Mouse (Mus musculus) megakaryocyte, embryonic 14.5 days (primary cell): ENCODE data around the gene Arhgef10l. TPM values are rescaled to one million over a fixed set of nuclear protein-coding genes. Genes with fewer than 3 reads are reported as not detected.

Experiments
- H3K27me3 ChIP-seq: replicated peaks from 2 replicates; pipeline ENCODE3; 2012; ENCODE audit warnings: inconsistent platforms
- H3K36me3 ChIP-seq: replicated peaks from 2 replicates; pipeline ENCODE3; 2012; ENCODE audit warnings: low read length, inconsistent platforms, mixed read lengths
- H3K4me1 ChIP-seq: 2 replicates; pipeline ENCODE4 v1.6.1; 2012; ENCODE audit warnings: inconsistent platforms
- H3K4me3 ChIP-seq: replicated peaks from 2 replicates; pipeline ENCODE3; 2012; ENCODE audit warnings: moderate library complexity, mild to moderate bottlenecking, inconsistent platforms
- H3K9me3 ChIP-seq: 2 replicates; pipeline ENCODE4 v1.6.1; 2012; ENCODE audit warnings: inconsistent platforms
- FLI1 ChIP-seq: IDR thresholded peaks from 2 replicates; pipeline ENCODE4 v1.6.1; 2012; ENCODE audit warnings: low read length, inconsistent platforms, mixed read lengths
- GATA1 ChIP-seq: IDR thresholded peaks from 3 replicates; pipeline ENCODE4 v1.6.1; 2012; ENCODE audit warnings: mixed read lengths, low read length, inconsistent platforms, borderline replicate concordance
- polyA plus RNA-seq: library from polyadenylated mRNA; stranded (reverse); fragments of >175 nt; gene quantifications from 2 replicates; pipeline ENCODE4 v1.2.3, GENCODE M21; 2012; ENCODE audit warnings: low replicate concordance; ENCODE audit not compliant: insufficient read depth

Arhgef10l gene
- polyA plus RNA-seq, 1 experiment, result 7.1 TPM

DNA sequence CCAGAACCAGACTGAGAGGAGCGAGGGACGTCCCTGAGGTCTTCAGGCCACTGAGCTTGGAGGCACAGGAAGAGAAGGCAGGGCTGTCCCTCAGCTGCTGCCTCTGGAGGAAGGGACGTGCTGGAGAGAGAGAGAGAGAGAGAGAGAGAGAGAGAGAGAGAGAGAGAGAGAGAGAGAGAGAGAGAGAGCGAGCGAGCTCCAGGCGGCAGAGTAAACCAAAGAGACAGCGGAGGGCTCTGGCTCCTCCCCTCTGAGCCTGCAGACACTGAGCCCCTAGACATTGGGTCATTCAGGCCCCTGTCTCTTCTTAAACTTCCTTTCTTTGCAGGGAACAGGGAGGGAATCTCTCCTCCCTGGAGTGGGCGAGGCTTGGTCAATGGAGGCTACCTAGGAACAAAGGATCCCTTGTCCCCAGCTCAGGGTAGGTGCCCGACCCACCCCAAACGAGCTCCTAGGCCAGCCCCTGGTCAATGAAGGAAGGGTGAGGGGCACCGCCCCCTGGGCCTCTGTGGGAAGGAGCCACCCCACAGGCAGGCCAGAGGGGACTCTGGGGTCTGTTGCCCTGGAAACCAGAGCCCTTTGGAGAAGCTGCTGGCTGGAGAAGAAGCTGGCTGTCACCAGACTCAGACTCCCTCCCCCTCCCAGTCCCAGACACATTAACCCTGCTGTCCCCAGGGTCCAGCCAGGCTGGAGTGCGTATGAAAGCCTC, 41.2 kb downstream of the Arhgef10l start:
- Histone ChIP-seq H3K9me3 (no peaks in the 10 kb centered on the region), H3K36me3 (no peaks in the 10 kb centered on the region), H3K4me1 (peaks cover 74% of the 10 kb centered on the region), H3K4me3 (peak overlapping the region; percentile 50), H3K27me3 (peaks cover 13% of the 10 kb centered on the region)
- no peak for TF ChIP-seq GATA1

DNA sequence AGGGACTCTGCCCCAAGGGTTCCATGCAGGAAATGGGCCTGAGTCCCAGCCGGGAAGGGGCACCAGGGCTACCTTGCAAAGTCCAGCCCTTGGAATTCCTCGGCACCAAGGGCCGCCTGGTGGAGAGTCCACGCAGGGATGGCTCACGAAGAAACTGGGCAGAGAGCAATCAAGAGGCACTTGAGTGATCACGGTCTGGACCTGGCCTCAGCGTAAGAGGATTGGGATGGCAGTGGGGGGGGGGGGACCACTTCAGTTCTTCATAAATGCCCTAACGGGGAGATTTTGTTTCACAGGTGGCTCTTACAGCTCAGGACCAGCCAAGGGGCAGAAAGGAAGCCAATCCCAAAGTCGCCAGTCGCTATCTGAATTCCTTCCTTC, 41.7 kb downstream of the Arhgef10l start:
- Histone ChIP-seq H3K36me3 (no peaks in the 10 kb centered on the region), H3K9me3 (no peaks in the 10 kb centered on the region), H3K4me1 (peaks cover 69% of the 10 kb centered on the region), H3K27me3 (peaks cover 12% of the 10 kb centered on the region), H3K4me3 (peak overlapping the region; percentile 50)
- no peak for TF ChIP-seq FLI1
- no peak for TF ChIP-seq GATA1

DNA sequence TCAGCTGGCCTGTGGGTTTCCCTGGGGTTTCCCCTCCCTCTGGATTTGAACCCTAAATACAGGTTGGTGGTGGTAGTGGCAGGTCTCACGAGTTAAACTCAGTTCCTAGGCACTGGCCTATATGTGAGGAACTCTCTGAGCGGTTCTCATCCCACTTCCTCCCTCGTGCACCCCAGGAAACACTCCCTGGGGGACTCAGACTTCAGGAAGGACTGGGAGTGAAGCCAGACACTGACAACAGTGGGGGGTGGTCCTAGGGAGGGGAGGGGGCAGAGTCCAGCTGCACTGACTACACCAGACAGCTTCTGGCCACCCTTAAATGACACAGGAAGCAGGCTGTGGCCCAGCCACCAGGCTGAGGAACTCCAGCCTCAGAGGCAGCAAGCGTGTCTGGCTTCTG, 43.0 kb downstream of the Arhgef10l start:
- H3K4me3 ChIP-seq, result no peak overlapping the region
- no peaks in the 10 kb centered on the region for H3K9me3 ChIP-seq
- H3K27me3 ChIP-seq, result peaks cover 12% of the 10 kb centered on the region
- peaks cover 66% of the 10 kb centered on the region for H3K4me1 ChIP-seq
- H3K36me3 ChIP-seq, result no peaks in the 10 kb centered on the region
- TF ChIP-seq GATA1, result no peak
- no peak for TF ChIP-seq FLI1

DNA sequence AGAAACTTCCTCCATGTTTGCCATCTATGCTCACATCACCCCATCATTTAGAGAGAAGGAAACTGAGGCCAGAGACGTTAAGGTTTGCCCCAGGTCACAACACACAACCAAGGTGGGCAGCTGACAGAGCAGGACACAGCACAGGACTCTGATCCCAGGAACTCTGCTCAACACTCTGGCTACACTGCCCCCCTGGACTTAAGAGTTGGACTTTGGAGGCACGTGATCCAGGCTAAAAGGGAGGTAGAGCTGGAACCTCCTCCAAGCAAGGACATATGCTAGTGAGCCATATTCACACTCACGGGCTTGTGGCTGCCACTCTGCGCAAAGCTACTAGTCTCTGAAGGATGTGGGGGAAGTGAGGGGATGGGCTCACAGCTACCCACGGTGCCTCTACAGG, 45.3 kb downstream of the Arhgef10l start:
- H3K27me3 ChIP-seq, result peaks cover 6% of the 10 kb centered on the region
- no peaks in the 10 kb centered on the region for H3K36me3 ChIP-seq
- TF ChIP-seq FLI1 (no peak), GATA1 (no peak)
- H3K4me3 ChIP-seq, result no peak overlapping the region
- peaks cover 74% of the 10 kb centered on the region for H3K4me1 ChIP-seq
- no peaks in the 10 kb centered on the region for H3K9me3 ChIP-seq

DNA sequence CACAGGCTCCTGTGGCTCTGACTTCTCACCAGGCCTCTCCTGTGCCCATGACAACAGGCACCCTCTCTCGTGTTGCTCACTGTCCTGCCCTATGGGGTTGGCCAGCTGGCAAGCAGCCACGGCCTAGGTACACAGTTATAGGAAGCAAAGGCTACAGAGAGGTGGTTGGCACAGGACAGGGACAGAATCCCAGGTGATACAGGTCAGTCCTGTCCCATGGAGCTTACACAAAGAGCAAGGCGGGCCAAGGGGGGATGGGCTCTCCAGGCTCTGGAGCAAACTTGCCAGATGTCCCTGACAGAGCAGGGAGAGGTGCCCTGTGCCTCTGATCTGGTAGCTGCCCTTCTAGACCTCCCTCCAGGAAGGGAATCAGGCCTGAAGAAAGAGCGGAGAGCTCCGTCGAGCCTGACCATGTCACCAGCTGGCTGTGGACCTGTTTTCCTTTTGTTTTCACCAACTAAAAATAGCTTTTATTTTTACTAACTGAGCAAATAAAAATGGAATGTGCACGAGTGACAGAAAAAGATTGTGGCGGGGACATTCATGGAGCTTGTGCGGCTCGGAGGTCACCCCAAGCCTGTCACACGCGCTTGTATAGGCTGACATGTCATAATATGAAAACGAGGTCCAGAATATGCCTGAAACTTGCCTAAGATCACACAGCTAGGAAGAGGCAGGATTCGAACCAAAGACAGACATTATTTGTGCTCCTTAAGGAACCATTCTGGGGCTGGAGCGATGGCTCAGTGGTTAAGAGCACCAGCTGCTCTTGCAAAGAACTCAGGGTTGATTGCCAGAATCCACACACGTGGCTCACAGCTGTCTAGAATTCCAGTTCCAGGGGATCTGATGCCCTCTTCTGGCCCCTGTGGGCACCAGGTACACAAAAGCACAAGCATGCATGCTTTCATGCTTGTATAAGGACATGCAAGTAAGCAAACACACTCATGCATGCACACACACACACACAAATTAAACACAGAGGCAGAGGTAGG, 48.1 kb downstream of the Arhgef10l start:
- Histone ChIP-seq H3K27me3 (peaks cover 4% of the 10 kb centered on the region), H3K36me3 (no peaks in the 10 kb centered on the region), H3K9me3 (no peaks in the 10 kb centered on the region), H3K4me3 (no peak overlapping the region), H3K4me1 (peaks cover 53% of the 10 kb centered on the region)
- TF ChIP-seq FLI1 (no peak), GATA1 (no peak)

DNA sequence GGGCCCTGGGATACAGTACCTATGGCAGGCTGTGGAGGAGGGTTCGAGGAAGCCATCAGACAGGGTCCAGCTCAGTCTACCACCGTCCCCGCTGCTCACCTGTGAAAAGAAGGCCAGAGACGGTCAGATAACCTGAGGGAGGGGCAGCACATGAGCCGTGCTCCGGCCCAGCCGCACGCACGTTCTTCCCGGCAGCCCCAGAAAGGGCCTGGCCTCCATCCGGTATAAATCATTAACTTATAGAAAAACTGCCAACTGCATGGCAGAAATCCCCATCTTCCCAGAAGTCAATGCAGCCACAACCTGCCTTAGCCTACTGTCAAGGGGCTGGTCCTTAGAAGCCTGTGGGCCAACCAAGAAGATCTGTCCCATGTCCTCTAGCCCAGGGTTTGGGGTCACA, 48.9 kb downstream of the Arhgef10l start:
- Histone ChIP-seq H3K4me3 (no peak overlapping the region), H3K9me3 (no peaks in the 10 kb centered on the region), H3K27me3 (peaks cover 6% of the 10 kb centered on the region), H3K36me3 (no peaks in the 10 kb centered on the region), H3K4me1 (peaks cover 46% of the 10 kb centered on the region)
- TF ChIP-seq FLI1, result no peak
- no peak for TF ChIP-seq GATA1

DNA sequence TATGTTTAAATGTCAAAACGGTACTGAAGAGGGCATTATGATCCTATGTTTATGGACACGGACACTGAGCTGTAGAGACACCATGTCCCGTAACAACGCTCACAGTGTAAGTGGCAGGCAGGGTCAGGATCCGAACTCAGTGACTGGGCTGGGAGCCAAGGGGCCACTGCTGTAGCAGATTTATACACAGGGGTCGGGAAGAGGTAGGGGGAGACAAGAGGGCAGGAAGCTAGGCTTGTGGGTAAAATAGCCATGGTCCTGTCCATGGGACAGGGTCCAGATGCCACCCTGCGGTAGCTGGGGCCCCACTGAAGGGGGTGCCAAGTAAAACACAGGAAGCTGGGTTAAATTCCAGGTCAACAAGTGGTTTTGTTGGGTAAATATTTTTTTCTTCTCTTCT, 49.6 kb downstream of the Arhgef10l start:
- peaks cover 45% of the 10 kb centered on the region for H3K4me1 ChIP-seq
- TF ChIP-seq GATA1 (no peak), FLI1 (no peak)
- no peaks in the 10 kb centered on the region for H3K36me3 ChIP-seq
- peaks cover 6% of the 10 kb centered on the region for H3K27me3 ChIP-seq
- H3K4me3 ChIP-seq, result no peak overlapping the region
- no peaks in the 10 kb centered on the region for H3K9me3 ChIP-seq

DNA sequence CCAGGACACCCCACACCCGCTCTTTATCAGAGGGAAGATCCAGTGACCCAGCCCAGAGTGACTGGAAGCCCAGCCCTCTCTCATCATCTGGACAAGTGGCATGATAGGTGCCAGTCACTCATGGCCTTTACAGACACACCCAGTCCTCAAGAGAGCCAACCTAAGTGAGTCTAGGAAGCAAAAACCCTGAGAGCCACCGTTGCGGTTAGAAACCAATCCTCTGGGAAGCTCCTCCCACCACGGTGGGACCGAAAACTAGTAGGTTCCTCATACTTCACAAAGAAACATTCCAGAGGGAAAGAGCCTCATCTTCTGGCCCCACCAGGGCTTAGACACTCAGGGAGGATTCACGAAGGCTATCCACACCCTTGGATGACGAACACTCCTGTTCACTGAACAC, 50.0 kb downstream of the Arhgef10l start:
- H3K9me3 ChIP-seq, result no peaks in the 10 kb centered on the region
- H3K36me3 ChIP-seq, result no peaks in the 10 kb centered on the region
- no peak for TF ChIP-seq FLI1
- no peak for TF ChIP-seq GATA1
- H3K4me1 ChIP-seq, result peaks cover 43% of the 10 kb centered on the region
- H3K27me3 ChIP-seq, result peaks cover 6% of the 10 kb centered on the region
- H3K4me3 ChIP-seq, result no peak overlapping the region

DNA sequence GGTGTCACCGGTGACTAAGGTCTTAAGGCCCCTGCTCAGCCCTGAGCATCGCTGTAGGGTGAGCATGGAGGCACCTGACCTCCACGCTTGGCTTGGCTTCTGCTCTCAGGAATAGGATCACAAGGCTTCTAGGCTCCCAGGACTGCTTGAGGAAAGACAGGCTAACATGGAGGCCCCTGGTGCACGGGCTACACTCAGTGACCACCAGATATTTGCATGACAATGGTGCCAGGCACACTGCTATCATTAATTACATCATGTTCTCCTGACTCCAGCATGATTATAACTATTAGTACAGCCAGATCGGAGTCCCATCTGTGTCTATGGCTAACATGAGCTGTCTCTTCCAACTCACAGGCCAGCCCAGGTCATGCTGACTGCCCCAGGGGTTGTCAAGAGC, 51.3 kb downstream of the Arhgef10l start:
- Histone ChIP-seq H3K4me1 (peaks cover 31% of the 10 kb centered on the region), H3K36me3 (no peaks in the 10 kb centered on the region), H3K9me3 (no peaks in the 10 kb centered on the region), H3K27me3 (peaks cover 8% of the 10 kb centered on the region), H3K4me3 (no peak overlapping the region)
- TF ChIP-seq FLI1 (no peak), GATA1 (no peak)

DNA sequence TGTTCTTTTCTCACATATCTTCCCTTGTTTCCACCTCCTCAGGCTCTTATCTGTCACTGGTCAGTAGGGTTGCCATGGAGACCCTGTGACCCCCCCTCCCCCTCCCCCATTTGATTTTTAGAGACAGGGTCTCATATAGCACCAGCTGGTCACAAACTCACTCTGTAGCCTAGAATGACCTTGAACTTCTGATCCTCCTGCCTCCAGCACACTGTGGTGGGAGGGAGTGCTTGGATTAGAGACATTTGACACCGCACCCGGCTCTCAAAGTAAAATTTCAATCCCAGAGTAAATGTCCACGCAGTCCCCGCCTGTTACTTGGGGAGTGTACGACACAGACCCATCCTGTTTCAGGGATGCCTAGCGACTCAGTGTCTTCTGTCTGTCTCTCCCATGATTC, 51.7 kb downstream of the Arhgef10l start:
- Histone ChIP-seq H3K4me1 (peaks cover 31% of the 10 kb centered on the region), H3K9me3 (no peaks in the 10 kb centered on the region), H3K36me3 (no peaks in the 10 kb centered on the region), H3K4me3 (no peak overlapping the region), H3K27me3 (peaks cover 8% of the 10 kb centered on the region)
- TF ChIP-seq FLI1, result no peak
- TF ChIP-seq GATA1, result no peak
